Mouse (Mus musculus): ENCODE measurements at regions not wholly inside any gene's neighbourhood (a gene's known extent, or its start where the extent isn't known, plus 50 kb on each side); places are given as distances from the start of the nearest gene placed in this dataset.

- TF ChIP-seq CTCF (IDR thresholded peaks at IDR 0.05; ENCODE audit: low read depth, low read length) (no peak), TAL1 (conservative IDR thresholded peaks at IDR 0.05; ENCODE audit: low read depth, low read length) (no peak), POLR2AphosphoS5 (IDR thresholded peaks at IDR 0.05; ENCODE audit: insufficient replicate concordance, low read depth, low read length) (no peak), GATA1 (IDR thresholded peaks at IDR 0.05; ENCODE audit: borderline replicate concordance, low read length) (no peak)
These were observed 110.9 kb upstream of the Ngf start for GRCm38 (mm10) chr3:102358801-102359200.
